Mouse (Mus musculus) thymus, postnatal 0 days (tissue): ENCODE data around the gene Becn1. TPM values are rescaled to one million over a fixed set of nuclear protein-coding genes. Genes with fewer than 3 reads are reported as not detected.
"Not testable (repeated sequence)": the region's sequence is repeated elsewhere in the genome, so short reads cannot be mapped to it uniquely, and the experiment has no call there.

Source experiments
- DNase-seq: peaks from one replicate; pipeline ENCODE4 v3.0.0-alpha.2; 2015; ENCODE audit warnings: low spot score
- polyA plus RNA-seq: library from polyadenylated mRNA; unstranded; fragments of >200 nt; fragmentation: Nextera tagmentation; extraction: Ambion mirVana; gene quantifications from 2 replicates; pipeline ENCODE4 v1.2.1, GENCODE M21; 2015

Becn1 gene
- 182 and 191 TPM in 2 replicates for polyA plus RNA-seq

DNA sequence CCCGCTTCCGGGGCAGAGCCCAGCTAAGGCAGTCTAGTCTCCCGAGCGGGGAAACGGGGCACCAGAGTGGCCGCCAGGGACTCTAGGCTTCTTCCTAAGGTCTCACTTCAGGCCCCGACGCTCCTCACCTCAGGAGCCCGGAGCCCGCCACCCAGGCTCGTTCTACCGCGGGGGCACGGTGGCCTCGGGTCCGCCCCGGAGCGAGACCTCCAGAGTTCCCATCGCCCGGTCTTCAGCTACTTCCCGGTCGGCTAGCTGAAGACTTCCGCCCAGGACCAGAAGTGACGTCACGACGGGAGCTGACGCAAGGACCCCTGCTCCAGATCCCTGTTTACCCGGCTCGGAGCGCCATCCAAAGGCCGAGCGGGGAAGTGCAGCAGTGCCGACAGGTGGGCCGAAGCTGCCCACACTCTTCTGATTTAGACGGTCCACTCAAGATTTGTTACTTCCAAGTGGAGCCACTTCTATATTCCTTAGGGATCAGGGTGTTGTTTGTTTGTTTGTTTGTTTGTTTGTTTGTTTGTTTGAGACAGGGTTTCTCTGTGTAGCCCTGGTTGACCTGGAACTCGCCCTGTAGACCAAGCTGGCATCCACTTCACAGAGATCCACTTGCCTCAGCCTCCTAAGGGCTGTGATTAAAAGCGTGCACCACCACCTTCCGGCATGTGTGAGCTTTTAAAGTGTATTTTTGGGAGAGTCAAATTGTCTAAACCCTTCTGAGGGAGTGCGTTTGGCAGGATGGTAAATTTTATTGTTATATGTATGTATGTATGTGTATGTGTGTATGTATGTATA lies at the start of gene Becn1:
TSS of gene Becn1 (minus strand) at position 283 of the 795 bp plus-strand sequence.
- DNase-seq: peak; percentile 93

DNA sequence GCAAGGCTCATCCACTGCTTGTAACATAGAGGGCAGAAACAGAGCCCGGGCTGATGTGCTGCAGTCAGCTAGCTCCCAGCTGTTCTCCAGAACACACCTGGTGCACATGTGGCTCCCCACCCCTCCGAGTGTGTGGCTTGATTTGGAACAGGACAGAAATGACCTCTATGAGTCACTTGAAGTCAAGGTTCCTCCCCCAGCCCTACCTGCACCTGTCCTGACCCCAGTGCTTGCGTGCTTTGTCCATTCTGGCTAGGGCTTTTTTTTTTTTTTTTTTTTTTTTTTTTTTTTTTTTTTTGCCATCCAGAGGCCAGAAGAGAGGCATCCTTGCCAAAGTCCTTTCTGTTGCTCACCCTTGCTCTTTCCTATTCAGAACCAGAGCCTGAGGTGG lies 49.6 kb upstream of the Becn1 start:
- no peak for DNase-seq

DNA sequence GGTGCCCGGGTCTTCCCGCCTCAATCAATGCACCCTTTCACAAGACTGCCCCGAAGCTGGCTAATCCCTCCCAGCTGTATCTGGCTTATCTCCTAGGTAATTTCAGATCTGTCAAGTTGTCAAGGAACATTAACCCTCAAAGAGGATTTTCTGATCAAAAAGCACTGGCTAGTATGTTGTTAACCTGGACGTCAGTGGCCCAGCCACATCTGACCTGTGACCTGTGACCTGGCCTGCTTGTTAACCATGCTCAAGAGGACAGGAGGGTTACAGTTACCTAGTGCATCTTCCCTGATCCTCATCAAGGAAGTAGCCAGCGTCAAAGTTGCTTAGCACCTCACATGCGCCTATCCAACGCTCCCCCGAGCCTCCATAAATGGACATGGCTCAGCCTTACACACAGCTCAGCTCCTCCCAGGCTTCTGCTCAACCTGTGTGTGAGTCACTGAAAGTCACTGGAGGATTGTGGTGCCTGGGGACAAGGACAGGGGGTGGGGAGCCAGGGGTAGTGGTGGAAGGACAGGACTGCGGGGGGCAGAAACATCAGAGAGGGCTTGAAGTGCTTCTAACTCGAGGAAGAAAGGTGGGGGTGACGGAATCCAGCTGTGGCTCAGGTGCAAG lies 49.1 kb upstream of the Becn1 start:
- no peak for DNase-seq

DNA sequence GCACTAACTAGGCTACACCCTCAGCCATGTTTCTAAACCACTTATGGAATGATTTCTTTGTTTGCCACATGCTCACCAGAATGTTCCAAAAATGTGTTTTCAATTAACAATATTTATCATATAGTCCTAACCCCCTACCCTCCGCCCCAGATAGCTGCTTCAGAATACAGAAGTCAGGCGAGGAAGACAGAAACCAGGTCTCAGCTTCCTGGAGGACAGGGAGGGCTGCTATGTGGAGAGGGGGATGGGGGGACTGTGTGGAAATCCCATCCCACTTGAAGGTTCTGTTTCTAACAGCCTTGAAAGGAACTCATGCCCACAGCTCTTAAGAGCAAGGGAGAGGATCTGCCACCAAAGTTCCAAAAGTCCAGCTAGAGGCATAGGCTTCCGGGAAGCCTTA lies 47.1 kb upstream of the Becn1 start:
- DNase-seq: no peak

DNA sequence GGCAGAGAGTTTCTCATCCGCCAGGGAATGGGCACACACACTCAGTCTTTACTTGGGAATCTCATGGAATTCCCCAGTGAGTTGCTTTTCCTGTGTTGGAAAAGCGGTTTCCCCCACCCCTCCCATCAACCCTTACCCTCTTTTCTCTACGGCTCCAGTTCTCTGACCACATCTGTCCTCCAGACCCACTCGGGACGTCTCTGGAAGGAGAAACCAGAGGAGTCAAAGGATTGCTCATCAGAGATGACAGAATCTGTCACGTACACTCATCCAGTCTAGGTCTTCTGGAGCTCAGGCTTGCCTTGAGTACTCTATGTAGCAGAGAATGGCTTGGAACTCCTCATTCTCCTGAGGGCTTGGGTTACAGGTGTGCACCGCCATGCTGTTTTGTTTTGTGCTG lies 46.7 kb upstream of the Becn1 start:
- no peak for DNase-seq

DNA sequence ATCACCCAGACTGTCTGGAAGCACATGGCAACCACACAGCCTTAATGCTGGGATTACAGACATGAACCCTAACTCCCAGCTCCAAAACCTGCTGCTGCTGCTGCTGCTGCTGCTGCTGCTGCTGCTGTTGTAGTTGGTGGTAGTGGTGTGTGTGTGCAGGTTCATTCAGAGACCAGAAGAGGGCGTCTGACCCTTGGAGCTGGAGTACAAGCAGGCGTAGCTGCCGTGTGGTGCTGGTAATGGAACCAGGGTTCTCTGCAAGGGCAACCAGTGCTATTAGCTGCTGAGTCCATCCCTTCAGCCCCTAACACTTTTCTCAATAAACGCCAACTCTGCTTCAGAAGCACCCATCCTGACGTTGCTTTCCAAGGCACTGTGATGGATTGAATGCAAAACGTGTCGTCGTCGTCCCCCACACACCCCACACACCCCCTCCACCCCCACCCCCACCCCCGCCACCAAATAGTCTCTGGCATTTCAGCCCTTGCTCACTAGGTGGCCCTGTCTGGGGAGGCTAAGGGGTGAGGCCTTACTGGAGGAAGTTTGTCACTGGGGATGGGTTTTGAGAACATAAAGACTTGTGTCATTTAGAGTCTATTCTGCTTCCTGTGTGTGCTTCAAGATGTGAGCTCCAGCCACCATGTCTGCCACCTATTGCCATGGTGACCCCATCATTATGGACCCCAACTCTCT lies 45.1 kb upstream of the Becn1 start:
- DNase-seq: no peak

DNA sequence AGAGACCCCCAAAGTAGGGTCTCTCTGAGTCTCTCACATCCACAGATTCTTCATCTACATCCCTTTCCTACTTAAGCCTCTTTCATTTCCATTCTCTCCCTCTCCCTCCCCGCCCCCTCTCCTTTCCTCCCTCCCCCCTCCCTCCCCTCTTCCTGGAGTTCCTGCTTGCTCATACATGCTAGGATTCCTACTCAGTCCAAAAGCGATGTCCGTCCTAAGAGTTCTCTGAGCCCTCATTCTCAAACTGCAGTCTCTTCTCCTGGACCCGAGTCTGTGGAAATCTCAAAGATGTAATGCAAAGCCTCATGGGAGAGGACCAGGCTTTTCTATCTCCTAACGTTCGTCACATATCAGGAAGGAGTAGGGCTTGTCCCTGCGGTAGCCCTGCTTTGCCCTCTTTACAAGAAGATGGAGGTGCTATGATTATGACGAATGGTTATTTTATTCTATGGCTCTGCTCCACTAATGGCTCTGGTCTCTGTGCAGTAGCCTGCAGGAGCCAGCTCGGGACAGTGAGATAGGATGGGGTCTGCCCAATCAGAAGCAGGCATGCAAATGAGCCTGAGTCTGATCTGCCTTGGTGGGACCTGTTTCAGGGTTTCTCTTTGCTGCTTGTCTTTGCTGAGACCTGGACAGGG lies 36.2 kb upstream of the Becn1 start:
- peak; percentile 63 for DNase-seq

DNA sequence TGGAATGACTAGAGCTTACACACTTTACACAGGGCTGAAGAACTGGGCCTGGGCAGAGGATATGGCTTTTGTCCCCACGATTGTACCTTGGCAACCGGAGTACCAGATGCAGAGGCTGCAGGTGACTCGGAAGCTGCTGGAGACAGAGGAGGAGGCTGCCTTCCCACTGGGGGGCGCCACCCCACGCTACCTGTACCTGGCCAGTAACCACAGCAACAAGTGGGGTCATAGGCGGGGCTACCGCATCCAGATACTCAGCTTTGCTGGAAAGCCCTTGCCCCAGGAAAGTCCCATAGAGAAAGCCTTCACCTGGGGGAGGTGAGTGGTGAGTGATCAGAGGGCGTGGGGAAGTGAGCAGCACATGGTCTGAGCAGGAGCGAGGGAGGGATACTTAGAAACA lies 33.6 kb upstream of the Becn1 start:
- no peak for DNase-seq

DNA sequence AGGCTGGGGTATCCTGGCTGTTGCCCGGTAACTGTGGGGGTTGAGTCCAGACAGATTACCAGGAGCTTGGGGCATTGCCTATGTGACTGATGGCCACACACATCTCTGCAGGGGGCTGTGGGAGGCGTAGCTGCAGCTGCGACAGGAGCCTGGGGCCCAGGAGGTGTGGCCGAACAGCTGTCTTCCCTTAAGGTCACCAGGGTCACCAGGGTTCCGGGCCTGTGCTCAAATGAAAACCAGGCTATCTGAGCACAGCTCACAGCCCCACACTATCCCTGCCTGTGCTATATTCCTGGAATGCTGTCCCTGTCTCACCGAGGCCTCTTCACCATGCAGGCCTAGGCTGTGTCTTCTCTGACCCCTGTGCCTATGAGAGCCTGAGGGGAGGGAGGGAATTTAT lies 32.4 kb upstream of the Becn1 start:
- no peak for DNase-seq

DNA sequence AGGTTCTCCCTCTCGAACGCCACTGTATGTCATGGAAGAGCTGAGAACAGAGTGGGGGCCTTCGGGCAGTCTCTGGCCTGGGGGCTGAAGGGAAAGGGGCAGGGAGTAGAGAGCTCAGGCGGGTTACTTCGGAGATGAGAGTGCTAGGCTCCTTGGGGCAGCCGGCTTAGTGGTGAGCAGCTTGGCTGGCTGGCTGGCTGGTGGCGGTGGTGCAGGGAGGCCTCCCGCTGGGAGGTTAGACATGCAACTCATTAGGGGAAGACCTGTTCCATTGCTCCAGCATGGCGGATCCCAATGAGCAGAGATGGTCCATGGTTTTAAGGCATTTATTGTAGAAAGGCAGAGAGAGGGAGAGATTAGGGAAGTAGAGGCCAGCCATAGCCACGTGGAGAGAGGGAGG lies 31.9 kb upstream of the Becn1 start:
- no peak for DNase-seq

DNA sequence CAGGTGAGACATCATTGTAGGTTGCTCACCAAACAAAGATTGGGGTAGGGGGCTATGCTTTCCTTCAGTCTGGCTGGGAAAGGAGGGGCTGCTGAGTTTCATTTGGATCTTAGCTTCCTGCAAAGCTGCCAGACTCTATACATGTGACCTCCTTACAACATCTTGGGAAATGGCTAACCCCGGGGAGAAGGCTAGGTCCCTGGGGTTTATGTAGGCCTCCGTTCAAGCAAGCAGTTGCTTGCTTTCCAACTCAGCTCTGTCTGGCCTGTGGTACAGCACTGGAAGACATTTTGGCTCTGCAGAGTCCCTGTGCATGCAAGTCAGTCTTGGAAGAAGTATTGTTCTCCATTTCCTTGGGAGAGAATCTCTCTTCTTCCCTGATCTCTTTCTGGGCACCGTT lies 30.5 kb upstream of the Becn1 start:
- DNase-seq: no peak

DNA sequence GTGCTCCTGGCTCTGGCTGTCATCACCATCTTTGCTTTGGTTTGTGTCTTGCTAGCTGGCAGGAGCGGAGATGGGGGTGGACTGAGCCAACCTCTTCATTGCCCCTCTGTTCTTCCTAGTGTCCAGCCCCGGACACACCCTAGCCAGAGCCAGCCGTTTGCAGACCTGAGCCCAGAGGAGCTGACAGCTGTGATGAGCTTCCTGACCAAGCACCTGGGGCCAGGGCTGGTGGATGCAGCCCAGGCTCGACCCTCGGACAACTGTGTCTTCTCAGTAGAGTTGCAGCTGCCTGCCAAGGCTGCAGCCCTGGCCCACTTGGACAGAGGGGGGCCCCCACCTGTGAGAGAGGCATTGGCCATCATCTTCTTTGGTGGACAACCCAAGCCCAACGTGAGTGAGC lies 28.9 kb upstream of the Becn1 start:
- DNase-seq: not testable (repeated sequence)

DNA sequence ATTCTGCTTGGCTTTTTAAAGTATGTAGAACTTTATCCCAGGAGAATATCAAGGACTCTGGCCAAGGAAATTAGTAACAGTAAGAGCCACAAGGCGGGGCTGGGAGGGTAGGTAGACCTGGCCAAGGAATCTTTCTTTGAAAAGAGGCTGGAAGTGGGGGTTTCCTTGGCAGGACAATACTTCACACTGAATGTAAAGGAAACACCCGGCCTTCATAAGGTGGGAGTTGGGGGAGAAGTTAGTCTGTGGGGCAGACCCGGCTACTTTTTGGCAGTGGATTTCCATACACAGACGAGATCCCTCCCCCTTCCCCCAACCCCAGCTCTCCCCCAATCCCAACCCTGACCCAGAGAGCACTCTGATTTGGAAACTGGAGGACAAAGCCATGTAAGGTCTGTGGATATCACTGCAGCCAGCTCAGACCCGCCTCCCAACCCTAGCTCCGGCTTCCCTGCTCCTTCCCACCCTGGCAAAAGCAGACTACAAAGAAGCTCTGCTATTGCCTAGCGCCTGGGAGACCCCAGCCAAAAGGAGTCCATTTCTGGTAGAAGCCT lies 28.4 kb upstream of the Becn1 start, which contains the start of gene Aoc3:
TSS of gene Aoc3 (plus strand) at position 235 of the 554 bp plus-strand sequence.
- DNase-seq: no peak

DNA sequence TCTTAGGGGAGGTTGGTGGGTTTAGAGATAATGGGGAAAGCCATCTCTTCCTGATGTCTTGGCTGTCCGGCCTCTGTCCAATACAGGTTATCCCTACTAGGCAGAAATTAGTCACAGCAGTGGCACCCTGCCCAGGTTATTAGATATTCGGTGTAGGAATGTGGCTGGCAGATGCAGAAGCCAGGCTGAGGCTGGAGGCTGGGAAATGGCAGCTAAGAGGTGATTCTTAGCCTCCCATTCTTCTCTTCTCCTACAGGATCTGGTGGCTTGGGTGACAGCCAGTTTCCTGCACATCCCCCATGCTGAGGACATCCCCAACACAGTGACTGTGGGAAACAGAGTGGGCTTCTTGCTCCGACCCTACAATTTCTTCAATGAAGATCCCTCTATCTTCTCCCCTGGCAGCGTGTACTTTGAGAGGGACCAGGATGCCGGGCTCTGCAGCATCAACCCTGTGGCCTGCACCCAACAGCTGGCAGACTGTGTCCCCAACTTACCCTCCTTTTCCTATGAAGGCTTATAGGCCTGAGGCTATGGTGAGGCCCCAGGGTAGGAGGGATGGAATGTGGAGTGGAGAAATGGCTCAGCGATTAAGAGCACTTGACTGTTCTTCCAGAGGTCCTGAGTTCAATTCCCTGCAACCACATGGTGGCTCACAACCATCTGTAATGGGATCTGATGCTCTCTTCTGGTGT lies 27.0 kb upstream of the Becn1 start:
- DNase-seq: no peak

DNA sequence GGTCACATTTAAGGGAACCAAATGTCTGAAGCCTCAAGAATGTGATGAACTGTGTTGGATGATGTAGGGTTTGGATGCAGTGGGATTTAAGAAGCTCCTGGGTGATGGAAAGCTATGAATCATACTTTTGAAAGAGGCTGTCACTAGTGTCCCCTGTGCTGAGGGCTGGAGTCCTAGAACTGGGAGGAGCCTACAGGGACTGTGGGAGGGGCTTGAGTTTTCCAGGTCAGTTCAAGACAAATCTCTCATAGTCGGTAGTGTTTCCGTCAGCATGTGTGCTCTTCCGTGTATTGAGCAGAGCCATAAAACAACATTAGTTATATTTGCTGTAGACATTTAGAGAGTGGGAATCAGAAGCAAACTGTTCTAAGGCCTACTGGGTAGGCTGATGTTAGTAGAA lies 25.2 kb upstream of the Becn1 start:
- DNase-seq: no peak

DNA sequence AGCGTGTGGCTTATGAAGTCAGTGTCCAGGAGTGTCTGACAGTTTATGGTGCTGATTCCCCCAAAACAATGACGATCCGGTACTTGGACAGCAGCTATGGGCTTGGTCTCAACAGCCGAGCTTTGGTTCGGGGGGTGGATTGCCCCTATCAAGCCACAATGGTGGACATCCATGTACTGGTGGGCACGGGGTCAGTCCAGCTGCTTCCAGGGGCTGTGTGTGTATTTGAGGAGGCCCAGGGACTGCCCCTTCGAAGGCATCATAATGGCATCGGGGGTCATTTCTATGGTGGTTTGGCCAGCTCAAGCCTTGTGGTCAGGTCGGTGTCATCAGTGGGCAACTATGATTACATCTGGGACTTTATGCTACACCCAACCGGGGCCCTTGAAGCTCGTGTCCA lies 24.1 kb upstream of the Becn1 start:
- DNase-seq: no peak

DNA sequence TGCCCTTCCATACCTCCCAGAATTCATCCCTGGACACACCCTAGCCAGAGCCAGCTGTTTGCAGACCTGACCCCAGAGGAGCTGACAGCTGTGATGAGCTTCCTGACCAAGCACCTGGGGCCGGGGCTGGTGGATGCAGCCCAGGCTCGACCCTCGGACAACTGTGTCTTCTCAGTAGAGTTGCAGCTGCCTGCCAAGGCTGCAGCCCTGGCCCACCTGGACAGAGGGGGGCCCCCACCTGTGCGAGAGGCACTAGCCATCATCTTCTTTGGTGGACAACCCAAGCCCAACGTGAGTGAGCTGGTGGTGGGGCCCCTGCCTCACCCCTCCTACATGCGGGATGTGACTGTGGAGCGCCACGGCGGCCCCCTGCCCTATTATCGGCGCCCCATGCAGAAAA lies 23.1 kb upstream of the Becn1 start:
- DNase-seq: not testable (repeated sequence)

DNA sequence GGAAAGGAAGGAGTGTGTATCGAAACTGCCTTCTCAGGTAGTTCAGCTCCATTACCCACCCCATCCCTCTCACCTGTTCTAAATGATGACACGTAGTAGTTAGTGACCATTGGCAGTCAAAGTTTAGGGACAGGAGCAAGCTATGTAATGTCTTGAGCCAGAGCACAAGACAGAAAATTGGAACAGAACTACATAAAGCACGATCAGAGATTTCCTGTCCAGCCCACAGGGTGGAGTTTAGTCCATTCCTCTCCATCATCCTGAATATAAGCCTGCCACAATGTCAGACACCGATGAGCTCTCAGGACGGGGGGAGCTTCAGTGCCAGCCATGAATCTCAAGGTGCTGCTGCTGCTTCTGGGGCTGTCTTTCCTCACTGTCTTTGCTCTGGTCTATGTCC lies 22.7 kb upstream of the Becn1 start, which contains the start of gene Aoc2:
TSS of gene Aoc2 (plus strand) at position 301 of the 400 bp plus-strand sequence.
- no peak for DNase-seq

DNA sequence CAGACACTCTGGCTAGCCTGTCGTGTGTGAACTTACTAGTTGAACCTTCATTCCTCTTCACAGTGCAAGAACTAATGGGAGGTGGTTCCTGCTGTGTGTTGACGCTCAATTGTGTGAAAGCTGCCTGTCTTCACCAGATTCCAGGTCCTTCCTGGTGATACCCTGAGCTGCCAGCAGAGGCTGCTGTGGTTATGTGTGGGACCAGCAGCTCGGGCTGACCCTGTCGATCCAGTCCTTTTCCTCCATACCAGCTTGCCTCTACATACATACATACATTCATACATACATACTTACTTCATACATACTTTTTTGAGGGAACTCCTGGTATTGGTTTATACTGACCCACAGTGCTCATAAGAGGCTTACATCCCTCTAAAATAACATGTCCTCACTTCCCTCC lies 21.5 kb upstream of the Becn1 start:
- DNase-seq: peak; percentile 35

DNA sequence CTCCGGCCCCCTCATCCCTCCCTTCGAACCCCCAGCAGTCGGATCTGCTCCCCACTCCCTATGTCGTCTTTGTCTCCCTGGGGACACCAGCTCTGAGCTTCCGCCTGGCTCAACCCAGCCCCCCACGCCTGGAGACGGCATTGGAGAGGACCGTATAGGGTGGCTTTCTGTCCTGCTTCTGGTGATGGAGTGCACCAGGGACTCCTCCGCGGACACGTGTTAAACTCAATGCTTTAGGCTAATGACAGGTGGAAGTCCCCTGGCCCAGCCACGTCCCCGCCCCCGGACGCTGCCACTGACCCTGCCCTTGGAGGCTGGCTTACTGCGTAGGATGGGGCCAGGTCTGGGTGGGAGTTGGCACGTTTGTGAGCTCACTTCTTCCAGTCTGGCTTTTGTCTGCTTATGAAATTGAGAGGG lies 14.4 kb upstream of the Becn1 start:
- DNase-seq: no peak
